In the genomic region with DNA sequence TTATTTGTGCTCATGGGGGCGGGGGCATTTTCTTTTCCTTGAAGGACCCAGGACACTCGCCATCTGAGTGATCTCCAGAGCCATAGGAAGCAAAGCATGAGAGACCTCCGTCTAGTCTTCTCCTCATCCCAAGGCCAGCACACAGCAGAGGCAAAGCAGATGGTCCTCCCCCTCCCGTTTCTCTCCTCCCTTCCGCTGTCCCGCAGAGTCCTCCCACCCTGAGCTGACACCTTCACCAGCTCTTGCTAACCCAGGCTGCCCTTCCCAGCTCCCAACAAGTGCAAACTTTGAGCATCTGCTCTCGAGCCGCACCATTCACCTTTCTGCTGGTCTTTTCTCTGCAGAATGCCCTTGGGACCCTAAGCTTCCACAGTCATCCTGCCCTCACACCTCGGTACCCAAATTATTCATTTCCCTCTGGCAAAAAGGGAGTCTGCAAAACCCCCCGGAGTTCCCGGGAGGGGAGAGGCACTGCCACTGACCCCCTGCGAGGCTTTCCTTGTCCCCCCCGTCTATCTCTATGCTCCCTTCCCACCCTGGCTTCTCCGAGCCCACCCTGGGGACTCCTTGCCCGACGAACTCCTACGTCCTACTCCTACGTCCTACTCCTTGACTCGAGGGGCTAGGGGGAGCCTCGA, we compare ENCODE assay signal across 8 mouse cellular contexts. TPM values are rescaled to one million over a fixed set of nuclear protein-coding genes. Genes with fewer than 3 reads are reported as not detected.
A peak's percentile ranks its signal among the peaks of the same experiment; 100 is the strongest.
DNase-seq lines count a peak whose midpoint lies in the region; ATAC-seq lines count a peak whose summit lies in the region.

No protein-coding gene starts in this region.

- no peaks in the 10 kb centered on the region for H3K36me3 ChIP-seq in lung, embryonic 16.5 days (ENCODE audit: control insufficient read depth, insufficient read depth, low read length)
- no peaks in the 10 kb centered on the region for H3K36me3 ChIP-seq in hindbrain, embryonic 10.5 days
- H3K36me3 ChIP-seq in limb, embryonic 11.5 days (ENCODE audit: control insufficient read depth, insufficient read depth, low read length), result no peaks in the 10 kb centered on the region

- peak overlapping the region; percentile 65 for H3K4me3 ChIP-seq in lung, embryonic 16.5 days (ENCODE audit: low read length)
- peak overlapping the region; percentile 74 for H3K4me3 ChIP-seq in hindbrain, embryonic 10.5 days
- H3K4me3 ChIP-seq in limb, embryonic 11.5 days (ENCODE audit: low read depth, low read length), result peak overlapping the region; percentile 47; the same call in 1 of the 2 replicates

- peak overlapping the region; percentile 62 for H3K9ac ChIP-seq in lung, embryonic 16.5 days (ENCODE audit: low read length)
- H3K9ac ChIP-seq in limb, embryonic 11.5 days (ENCODE audit: low read length), result peak overlapping the region; percentile 43

- ATAC-seq in lung, embryonic 16.5 days (ENCODE audit: low read depth), result no peak
- no peak for ATAC-seq in limb, embryonic 11.5 days (ENCODE audit: insufficient number of reproducible peaks, low FRiP score, low TSS enrichment, low read depth)

- no peak overlapping the region for H3K27ac ChIP-seq in lung, embryonic 16.5 days (ENCODE audit: low read length)
- peak overlapping the region; percentile 82 for H3K27ac ChIP-seq in hindbrain, embryonic 10.5 days
- H3K27ac ChIP-seq in limb, embryonic 11.5 days (replicated peaks; ENCODE audit: low read depth, low read length), result no peak overlapping the region

- H3K9me3 ChIP-seq in lung, embryonic 16.5 days (ENCODE audit: control insufficient read depth, low read length), result no peaks in the 10 kb centered on the region
- H3K9me3 ChIP-seq in hindbrain, embryonic 10.5 days, result no peaks in the 10 kb centered on the region
- H3K9me3 ChIP-seq in limb, embryonic 11.5 days (ENCODE audit: control insufficient read depth, low read length), result no peaks in the 10 kb centered on the region

- no peak for DNase-seq in lung, postnatal 14 days
- DNase-seq in embryo, embryonic 10.5 days (ENCODE audit: low spot score), result peak; percentile 39
- DNase-seq in hindbrain, embryonic 10.5 days (ENCODE audit: low spot score), result no peak
- peak; percentile 62 for DNase-seq in limb, embryonic 11.5 days (ENCODE audit: low spot score)
- peak; percentile 45 to 56 for DNase-seq in right cerebral cortex, postnatal 10 days (ENCODE audit: low spot score in 2 of 2)
- DNase-seq in urinary bladder, postnatal 36 days (ENCODE audit: low spot score in 2 of 2), result no peak
- no peak for DNase-seq in thymus, postnatal 10 days (ENCODE audit: low spot score in 2 of 2)

- peak overlapping the region; percentile 100 for H3K4me2 ChIP-seq in lung, embryonic 16.5 days (ENCODE audit: low read depth, low read length)
- peak overlapping the region; percentile 97 for H3K4me2 ChIP-seq in limb, embryonic 11.5 days (ENCODE audit: low read depth, severe bottlenecking)

- H3K27me3 ChIP-seq in lung, embryonic 16.5 days (ENCODE audit: control insufficient read depth, insufficient read depth, low read depth, low read length), result peaks cover 29% of the 10 kb centered on the region
- peaks cover 61% of the 10 kb centered on the region for H3K27me3 ChIP-seq in hindbrain, embryonic 10.5 days (ENCODE audit: insufficient read depth, poor library complexity, severe bottlenecking)
- H3K27me3 ChIP-seq in limb, embryonic 11.5 days (ENCODE audit: control insufficient read depth, insufficient read depth, low read length), result peaks cover 18% of the 10 kb centered on the region

- H3K4me1 ChIP-seq in lung, embryonic 16.5 days (replicated peaks; ENCODE audit: control insufficient read depth, insufficient read depth, low read length), result peaks cover 14% of the 10 kb centered on the region; the same call in 1 of the 2 replicates
- H3K4me1 ChIP-seq in hindbrain, embryonic 10.5 days (replicated peaks), result peaks cover 19% of the 10 kb centered on the region
- H3K4me1 ChIP-seq in limb, embryonic 11.5 days (ENCODE audit: control insufficient read depth, insufficient read depth, low read length), result 0 out of 2 replicates have a peak, but pooled peaks cover 4% of the 10 kb centered on the region

- WGBS in lung, embryonic 16.5 days, result 4% methylated on average over 20 of the region's 20 CpGs
- 4% methylated on average over 20 of the region's 20 CpGs for WGBS in hindbrain, embryonic 10.5 days
- 2% methylated on average over 18 of the region's 20 CpGs for WGBS in limb, embryonic 11.5 days

RNA-seq across cellular contexts. Expression of a gene that starts 3.5 kb away (rescaled TPM):
- 6.1 and 7.0 TPM in 2 replicates for polyA plus RNA-seq in lung, embryonic 16.5 days (2015; fragmentation: Nextera tagmentation; extraction: Ambion mirVana)
- 0.88 and 1.1 TPM in 2 replicates for polyA plus RNA-seq in hindbrain, embryonic 10.5 days (2016; fragmentation: Nextera tagmentation; extraction: Ambion mirVana)
- 0.64 and 1.2 TPM in 2 replicates for polyA plus RNA-seq in limb, embryonic 11.5 days (2014; fragmentation: Nextera tagmentation; extraction: Ambion mirVana)

Comparison
In these comparisons a context has a peak if more than half of its experiments do, and no peak if none do; other contexts are left out.
1. DNase-seq: peak in embryo, embryonic 10.5 days (single experiment), limb, embryonic 11.5 days (single experiment) and right cerebral cortex, postnatal 10 days (2 of 2); none in lung, postnatal 14 days (single experiment), hindbrain, embryonic 10.5 days (single experiment), urinary bladder, postnatal 36 days (0 of 2) and thymus, postnatal 10 days (0 of 2).
2. Peak in every context shown above with its lines, with median percentiles within 50 percentile points of each other: H3K4me3 ChIP-seq.